Mouse (Mus musculus) monocyte, adult 5-6 weeks (primary cell): Measurements from ENCODE around the gene Swi5. TPM values are rescaled to one million over a fixed set of nuclear protein-coding genes. Genes with fewer than 3 reads are reported as not detected.

ENCODE experiments used
- ATAC-seq: fragments of 153-309, 156-312 bp; replicated peaks from 2 replicates; pipeline ENCODE4 v1.8.0; 2017; ENCODE audit warnings: mild to moderate bottlenecking; ENCODE audit not compliant: low TSS enrichment, insufficient number of reproducible peaks, severe bottlenecking, poor library complexity, low FRiP score
- total RNA-seq: library from RNA; stranded (forward); fragments of 200-1000, 200-491, 200-594 nt; gene quantifications from 3 replicates; pipeline ENCODE4 v1.2.3, GENCODE M21; 2017

The Swi5 gene
- total RNA-seq: 108 to 121 TPM (median 114 TPM) in 3 replicates

DNA sequence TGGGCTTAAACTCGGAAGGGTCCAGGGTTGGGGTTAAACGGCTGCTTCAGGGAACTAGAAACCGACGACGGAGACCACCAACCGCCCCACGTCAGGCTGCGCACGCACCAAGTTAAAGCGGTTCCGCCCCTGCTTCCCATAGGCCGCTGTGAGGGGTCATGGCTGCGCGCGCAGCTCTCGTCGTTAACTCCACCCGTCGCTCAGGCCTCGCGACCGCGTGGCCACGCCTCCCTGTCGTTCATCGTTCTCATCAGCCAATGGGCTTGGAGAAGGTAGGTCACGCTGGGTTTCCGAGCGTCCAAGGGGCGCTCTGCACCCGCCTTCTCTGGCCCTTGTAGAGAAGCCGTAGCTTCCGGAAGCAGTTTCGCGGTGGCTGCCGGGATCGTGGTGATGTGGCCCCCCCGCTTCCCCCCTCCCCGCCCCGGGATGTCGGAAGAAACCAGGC lies at the start of gene Swi5:
Gene Swi5, minus strand, starts transcription at position 153 of the 445 bp plus-strand sequence.
- ATAC-seq: peak; percentile 99

DNA sequence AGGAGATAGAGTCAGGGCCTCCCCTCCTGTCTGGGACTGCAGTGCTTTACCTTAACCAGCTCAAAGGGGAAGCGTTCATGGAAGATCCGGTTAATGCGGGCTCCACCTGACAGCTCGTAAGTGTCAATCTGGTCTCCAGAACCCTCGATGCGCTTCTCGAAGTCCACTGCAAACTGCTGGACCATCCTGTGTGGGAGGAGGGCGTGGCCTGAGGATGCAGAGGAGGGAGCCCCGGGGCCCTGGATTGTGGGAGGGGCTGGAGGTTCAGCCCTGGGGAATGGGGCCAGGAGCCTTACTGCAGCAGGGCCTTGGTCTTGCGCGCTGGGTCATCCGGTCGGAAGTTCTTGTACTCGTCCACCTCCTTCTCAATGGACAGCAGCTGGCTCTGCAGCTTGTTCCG lies 48.0 kb upstream of the Swi5 start:
- ATAC-seq: no peak

DNA sequence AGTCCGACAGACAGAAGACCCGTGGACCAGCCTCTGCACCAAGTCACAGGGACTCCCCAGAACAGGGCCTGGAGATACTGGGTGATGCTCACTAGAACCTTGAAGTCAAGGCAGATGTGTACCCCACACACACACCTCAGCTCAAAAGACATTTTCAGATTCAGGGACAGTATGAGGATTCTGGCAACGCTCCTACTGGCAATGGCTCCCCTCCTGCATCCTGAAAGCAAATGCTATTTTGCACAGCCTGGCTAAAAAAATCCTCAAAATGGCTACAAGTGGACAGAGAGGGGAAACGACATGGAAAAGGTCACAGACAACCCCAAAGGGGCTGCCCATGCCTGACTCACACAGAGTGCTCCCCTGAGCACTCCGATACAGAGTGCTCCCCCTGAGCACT lies 44.3 kb upstream of the Swi5 start:
- ATAC-seq: no peak

DNA sequence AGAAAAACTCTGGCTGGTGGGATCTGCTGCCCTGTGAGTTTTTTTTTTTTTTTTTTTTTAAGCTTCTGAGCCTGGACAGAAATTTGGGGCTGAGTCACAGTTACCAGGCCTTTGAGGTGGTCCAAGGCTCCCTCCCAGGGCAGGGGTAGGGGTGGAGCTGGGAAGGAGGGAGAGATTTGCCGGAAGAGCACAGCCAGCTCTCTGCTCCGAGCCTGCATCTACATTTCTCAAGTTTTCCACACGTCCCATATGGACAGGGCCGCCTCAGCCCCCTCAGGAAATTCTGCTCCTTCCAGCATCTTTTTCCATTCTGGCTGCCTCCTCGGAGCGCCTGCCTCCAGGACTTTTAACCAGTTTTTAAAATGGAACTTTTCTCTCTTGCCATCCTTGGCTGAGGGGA lies 41.7 kb upstream of the Swi5 start:
- no peak for ATAC-seq

DNA sequence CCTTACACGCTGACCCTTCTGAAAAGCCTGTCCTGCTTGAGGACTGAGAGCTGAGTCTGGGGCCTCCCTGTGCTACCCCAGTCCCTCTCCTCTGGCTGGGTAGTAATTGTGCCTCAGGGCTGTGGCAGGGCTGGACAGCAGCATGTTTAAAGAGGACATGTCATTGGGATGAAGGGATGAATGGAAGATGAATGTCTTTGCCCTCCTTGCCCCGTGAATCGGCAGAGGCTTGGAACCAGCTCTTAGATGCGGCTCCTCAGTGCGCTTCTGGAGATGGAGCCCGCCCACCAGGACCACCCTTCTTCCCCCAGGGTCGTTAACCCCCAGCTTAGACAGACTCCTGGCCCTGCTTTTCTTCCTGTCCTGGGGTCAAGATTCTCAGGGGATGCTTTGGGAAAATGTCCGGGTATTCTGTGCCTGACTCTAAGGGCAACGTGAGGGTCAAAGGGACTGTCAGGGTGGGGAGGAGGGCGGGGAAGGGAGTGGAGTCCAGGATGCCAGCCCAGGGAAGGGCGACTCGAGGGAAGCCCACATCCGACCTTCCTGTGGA lies 41.1 kb upstream of the Swi5 start:
- ATAC-seq: no peak

DNA sequence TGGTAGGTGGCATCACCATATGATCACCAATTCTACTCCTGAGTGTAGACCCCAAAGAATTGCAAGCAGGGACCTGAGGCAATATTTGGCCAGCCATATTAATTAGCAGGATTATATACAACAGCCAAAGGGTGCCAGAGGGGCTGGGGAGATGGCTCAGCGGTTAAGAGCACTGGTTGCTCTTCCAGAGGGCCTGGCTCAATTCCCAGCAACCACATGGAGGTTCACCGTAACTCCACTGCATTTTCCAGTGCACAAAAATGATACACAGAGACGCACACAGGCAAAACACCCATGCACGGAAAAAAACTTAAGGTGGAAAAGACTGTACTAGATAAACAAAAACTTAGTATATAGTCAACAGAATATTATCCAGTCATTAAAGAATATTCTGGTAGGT lies 39.3 kb upstream of the Swi5 start:
- no peak for ATAC-seq

DNA sequence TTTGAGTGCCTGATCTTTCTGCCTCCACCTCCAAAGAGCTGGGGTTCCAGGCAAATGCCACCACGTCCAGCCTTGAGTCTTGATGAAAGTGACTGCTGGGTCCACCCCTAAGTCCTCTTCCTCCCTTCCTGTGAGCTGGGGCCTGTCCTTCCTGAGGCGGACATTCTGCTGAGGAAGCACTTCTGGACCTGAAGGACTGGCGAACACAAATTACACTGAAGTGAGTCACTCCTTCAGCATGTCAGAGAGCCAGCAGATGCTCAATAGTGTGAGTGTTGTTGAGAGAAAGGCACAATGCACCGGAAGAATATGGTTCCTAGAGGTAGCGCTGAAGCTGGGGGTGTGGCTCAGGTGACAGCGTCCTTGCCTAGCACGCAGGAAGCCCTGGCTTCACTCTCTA lies 37.5 kb upstream of the Swi5 start:
- no peak for ATAC-seq

DNA sequence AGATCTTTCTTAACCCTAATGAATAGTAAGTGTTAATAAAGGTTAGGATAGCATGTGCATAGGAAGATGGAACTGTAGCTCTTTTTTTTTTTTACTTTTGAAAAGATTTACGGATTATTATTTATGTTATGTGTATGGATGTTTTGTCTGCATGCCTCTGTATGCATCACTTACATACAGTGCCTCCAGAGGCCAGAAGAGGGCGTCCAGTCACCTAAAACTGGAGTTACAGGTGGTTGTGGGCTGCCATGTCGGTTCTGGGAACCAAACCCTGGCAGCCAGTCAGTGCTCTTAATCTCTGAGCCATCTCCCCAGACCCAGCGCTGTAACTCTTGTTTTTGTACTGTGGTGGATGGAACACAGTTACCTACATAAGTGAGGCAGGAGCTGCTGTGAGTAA lies 36.4 kb upstream of the Swi5 start:
- no peak for ATAC-seq

DNA sequence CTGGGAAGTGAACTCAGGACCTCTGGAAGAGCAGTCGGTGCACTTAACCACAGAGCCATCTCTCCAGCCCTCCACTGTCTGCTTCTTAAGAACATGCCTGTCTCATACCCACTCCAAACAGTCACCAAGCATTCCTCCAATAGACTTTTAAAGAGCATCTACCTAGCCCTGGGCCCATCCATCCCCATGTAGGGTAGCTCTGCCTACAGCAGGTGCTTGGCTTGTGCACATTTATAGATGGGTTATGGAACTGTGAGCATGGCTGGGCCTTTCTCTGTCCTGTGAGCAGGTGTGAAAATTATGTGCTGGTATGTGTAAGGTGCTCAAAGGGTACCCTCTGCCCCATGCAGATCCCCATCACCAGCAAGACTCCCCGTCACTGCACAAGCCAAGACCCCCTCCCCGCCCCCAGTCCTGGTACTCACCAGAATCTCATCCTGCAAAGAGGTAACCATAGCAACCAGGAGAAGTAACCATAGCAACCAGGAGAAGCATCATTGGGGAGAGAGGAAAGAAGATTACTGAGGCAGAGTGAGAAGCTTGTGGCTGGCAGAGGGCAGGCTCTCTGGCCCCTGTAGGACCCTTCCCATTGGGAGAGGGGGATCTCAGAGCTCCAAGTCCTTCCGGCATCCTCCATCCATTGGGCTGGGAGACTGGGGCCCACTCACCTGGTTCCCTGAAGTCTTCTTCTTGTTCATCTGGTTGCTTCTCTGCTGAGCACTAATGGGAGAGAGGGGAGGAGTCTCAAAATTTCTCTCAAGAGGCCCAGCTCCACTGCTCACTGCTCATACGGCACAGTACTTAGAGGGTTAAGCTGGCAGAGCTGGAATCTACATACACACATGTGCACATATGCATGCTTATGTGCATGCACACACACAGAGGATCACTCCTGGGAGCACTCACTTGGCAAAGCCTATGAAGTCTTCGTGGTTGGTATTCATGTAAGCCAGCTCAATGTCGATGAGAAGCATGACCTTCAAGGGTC lies 35.2 kb upstream of the Swi5 start:
- ATAC-seq: no peak

DNA sequence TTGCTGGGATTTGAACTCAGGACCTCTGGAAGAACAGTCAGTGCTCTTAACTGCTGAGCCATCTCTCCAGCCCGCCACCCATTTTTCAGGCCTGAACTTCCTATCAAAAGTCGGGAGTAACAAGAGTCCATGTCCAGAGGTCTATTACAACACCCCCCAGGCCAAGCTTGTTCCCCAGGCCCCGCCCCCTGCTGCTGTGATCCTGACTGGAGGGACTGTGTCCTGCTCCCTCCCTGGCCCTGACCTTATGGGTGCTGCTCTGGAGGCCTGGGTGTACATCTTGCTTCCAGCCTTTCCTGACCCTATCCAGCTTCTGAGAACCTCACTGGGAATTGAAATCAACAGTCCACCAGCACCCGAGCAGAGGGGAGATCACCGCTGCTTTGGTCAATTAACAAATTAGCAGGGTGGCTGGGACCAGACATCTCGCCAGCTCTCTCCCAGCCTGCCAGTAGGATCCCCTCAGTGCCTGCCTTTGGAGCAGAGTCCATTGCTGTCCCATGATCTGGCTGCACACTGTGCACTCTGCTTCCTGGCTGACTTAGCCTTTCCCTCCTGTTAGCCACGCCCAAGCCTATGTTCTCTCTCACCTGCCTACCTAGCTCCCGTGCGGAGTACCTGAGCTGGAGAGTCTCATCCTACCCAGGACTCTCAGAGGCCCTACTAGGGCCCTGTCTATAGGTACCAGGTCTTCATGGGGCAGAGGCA lies 33.9 kb upstream of the Swi5 start:
- ATAC-seq: no peak

DNA sequence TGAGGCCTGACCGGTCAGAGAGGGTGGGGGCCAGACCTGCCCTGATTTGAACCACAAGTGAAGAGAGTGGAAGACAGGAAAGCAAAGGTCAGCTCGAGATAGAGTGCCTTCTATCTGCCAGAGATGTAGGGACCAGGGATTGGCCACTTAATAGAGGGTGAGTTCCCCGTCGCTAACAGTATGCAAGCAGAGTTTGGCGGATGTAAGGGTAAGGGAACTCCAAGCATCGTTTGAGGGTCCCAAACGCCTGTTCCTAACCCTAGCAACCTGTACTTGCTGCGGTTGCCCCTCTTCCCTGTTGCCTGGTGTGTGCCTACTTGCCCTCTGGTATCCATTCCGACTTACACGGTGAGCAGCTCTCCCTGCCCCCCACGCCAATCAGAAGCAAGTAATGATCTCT lies 32.8 kb upstream of the Swi5 start:
- ATAC-seq: no peak

DNA sequence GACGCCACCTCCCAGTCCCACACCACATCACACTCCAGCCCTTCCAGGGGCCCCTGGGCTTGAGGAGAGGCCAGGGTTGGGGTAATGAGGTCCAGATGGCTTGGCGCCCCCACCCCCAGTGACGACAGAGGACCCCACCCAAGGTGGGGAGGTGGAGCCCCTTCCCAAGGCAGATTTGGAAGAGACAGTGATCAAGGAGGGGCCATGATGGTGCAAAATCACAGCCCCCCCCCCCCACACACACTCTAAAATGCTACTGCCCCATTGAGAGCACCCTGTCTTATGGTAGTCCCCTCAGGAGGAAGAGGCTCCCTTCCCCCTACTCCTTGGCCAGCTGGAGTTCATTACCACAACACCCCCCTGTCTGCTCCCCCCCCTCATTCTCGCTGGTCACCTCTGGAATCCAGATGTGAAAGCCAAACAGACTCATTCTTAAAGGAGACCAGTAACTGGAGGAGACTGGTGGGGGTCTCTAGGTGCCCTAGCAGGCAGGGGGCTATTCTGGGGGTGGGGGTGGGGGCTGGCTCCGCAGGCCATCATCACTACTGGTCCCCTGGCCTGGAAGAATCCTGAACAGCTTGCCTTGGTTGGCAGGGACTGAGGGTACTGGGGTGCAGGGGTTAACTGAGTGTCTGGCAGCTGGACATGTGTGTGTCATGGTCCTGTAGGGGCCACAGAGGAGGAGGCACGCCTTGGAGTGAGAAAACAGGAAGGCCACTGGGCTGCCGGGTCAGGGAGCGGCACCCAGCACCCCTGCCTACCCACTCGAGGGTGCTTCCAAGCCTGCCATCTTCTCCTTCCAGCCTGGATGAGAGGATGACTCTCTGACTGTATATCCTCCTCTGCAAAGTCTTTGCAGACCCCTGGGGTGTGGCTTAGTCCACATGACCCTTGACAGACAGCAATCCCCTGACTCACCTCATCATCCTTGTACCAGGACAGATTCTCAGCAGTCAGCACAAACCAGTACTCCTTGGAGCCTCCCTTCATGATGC lies 32.0 kb upstream of the Swi5 start:
- no peak for ATAC-seq

DNA sequence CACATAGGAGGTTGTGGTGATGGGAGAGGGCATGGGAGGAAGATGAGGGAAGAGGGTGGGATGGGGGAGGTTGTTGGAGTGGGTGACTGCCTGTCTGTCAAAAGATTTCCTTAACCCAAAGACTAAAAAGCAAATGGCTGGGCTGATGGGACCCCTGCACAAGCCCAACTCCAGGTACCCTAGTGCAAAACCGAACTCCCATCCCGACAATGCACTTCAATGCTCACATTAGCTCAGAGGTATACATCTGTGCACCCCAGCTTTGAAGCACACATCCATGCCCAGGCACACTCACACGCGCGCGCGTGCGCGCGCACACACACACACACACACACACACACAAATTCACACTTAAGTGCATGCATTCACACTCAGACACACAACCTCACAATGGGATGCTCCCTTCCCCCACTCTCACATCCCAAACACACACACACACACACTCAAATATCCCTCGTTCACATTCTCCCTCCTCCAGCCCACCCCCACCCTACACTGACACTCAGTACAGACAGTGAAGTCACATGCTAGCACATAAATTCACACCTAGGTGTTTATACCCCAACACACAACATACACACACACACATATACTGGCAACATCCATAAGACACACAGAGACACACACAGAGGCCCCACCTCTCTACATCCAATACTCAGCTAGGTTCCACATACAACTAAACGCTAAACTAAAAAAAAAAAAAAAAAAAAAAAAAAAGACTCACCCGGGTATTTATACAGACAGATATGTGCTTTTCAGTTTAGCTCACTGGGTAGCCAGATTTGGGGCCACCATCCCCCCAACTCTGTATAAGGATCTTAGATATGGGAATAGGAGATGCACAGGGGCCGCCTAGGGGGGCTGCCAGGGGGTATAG lies 31.1 kb upstream of the Swi5 start:
- no peak for ATAC-seq

DNA sequence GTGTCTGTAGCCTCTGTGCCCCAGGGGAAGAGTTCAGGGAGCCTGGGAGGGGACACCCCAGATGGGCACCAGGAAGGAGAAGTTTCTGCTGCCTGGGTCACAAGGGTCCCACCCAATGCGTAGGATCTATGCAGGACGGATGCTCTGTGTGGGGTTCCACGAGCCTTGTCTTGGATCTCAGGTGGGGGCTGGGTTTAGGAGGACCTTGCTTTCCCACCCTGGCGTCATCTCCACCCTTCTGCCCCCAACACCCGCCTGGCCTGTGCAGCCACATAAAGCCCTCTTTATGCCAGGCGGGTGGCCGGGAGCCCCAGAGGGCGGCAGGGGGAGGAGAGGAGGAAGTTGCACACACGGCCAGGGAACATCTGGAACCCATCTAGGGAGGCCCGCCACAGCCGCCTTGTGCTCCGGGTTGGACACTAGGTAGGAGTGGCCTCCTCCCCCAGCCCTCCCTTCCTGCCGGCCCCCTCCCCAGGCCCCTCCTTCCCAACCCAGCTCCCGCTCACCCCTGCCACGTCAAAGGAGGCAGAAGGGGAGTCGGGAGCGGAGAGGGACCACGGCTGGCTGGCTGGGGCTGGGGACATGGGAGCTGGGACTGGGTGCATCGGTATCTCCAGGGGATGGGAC lies 30.0 kb upstream of the Swi5 start:
- ATAC-seq: 0 out of 2 replicates have a peak, but pooled peaks have one; percentile 19

DNA sequence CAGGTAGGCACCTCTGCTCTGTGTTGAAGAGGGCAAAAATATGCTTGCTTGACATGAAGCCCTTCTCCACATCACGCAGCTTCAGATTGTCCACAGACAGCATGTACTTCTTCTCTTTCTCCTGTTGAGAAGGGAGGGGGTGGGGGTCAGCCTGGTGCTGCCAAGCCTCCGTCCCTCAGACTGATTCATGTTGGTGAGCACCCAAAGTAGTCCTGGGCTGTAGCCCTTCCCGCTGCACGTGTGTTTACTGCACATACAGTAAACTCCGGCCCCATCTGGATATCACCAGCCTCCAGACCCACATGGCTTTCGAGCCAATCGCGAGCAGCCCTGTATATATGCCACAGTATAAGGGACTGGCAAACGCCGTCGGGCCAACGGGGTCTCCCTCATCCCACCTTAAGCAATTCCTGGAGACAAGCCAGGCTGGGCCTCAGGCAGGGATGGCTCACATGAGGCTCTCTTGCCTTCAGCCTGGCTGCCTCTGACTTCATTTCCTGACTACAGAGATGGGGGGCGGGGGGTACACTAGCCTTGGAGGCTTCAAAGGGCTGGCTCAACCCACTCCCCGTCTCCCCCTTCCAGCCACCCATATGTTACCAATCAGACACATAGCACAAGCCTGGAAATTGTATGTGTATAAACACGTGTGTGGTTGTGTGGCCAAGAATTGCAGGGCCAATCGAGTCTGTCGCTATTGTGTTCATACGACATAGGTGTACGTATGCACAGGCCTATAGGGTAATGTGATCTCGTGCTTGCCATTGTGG lies 29.2 kb upstream of the Swi5 start:
- no peak for ATAC-seq

DNA sequence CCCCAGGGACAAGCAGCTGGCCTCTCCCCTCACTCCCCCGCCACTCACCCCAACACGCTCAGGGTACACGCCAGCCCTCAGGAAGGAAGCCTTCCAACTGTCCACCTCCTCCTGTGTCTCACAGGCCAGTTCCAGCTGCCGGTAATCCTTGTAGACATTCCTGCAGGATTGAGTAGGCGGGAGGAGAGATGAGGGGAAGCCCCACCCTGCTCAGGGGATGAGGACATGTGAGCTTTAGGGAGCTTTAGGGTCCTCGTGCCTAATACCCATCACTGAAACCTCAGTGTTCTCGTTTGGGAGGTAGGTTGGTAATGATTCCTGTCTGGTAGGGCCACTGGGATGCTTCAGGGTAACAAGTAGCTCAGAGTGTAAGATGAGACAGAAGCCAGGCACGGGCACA lies 27.9 kb upstream of the Swi5 start:
- ATAC-seq: no peak
